Mouse (Mus musculus): Measurements from ENCODE around the gene Arrdc5.

Gene Arrdc5

DNA sequence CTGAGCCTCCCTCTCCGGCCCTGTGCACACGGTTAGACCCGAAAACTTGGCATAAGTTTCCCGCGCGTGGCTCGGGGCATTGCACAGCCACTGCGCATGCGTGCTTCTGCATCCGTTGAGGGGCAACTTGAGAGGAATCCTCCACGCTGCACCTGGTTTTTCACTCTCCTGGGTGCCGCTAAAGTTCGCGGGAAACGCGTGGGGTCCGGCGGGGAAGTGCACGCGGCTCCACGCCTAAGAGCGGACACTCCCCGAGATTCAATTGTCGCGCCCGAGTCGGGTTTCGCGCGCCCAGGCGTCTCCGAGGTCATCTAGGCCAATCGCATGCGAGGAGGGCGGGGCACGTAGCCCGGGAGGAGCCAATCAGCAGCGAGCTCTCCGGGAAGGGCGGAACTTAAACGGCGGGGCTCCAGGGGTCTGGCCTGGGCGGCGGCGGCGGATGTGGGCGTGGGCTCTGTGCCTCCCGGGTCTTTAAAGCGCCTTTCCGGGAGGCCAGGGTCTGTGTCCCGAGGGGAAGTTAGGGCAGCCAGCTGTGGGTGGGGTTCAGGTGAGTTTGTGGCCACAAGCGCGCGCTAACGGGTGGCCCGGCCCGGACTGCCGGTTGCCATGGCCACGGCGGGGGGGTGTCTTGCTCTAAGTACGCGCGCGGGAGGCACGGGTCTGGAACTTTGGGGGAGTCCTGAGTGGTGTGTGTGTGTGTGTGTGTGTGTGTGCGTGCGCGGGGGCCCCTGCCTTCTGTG is 3.9 kb upstream of the Arrdc5 start:
- in situ Hi-C loops (cut with MseI, MboI) = no loop called here

GRCm38 (mm10) chr17:56303160-56303846 is 3.2 kb upstream of the Arrdc5 start, which contains the start of gene Uhrf1:
Uhrf1 (plus strand) TSS chr17:56303321.
- in situ Hi-C loops (cut with MseI, MboI) = no loop called here

- in situ Hi-C loops (cut with MseI, MboI) = no loop called here
Observed at GRCm38 (mm10) chr17:56302363-56302996, 2.4 kb upstream of the Arrdc5 start.

DNA sequence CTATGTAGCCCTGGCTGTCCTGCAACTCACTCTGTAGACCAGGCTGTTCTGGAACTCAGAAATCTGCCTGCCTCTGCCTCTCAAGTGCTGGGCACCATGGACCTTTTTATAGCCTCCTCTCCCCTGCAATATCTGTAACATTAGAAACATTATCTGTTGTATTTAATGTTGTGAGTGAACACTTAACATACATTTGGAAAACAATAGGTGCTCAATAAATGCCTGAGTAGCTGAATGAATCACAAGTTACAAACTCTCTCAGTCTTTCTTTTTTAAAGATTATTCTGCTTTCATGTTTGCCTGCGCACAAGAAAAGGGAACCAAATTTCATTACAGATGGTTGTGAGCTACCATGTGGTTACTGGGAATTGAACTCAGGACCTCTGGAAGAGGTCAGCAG is 1.8 kb downstream of the Arrdc5 start:
- in situ Hi-C loops (cut with MseI, MboI) = no loop called here

DNA sequence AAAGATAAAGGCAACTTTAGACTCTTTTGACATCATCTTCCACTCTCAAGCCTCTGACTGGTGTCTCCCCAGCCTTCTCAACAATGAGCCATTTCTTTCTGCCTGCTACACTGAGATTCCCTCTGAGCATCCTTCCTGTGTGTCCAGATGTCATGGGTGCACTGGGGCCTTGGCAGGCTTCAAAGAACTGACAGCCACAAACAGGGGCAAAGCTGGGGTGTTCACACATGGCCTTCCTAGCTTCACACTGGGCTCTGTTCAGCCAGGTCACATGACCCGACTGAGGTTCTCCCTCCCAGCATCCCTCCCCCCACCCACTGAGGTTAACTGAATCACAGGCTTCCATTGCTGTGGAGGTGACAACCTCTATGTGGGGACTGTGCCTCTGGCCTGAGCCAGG is 3.9 kb downstream of the Arrdc5 start:
- in situ Hi-C loops (cut with MseI, MboI) = no loop called here

GRCm38 (mm10) chr17:56294241-56294640 is 5.8 kb downstream of the Arrdc5 start:
- in situ Hi-C loops (cut with MseI, MboI) = no loop called here

GRCm38 (mm10) chr17:56293291-56293690 is 6.8 kb downstream of the Arrdc5 start:
- in situ Hi-C loops (cut with MseI, MboI) = no loop called here

GRCm38 (mm10) chr17:56292531-56293222 is 7.4 kb downstream of the Arrdc5 start, which contains the start of gene Plin3:
Plin3 (minus strand) TSS chr17:56292873.
- in situ Hi-C loops (cut with MseI, MboI) = no loop called here

GRCm38 (mm10) chr17:56291826-56292475 is 8.1 kb downstream of the Arrdc5 start:
- in situ Hi-C loops (cut with MseI, MboI) = no loop called here

- in situ Hi-C loops (cut with MseI, MboI) = no loop called here
Observed at GRCm38 (mm10) chr17:56291171-56291511, 8.9 kb downstream of the Arrdc5 start.

DNA sequence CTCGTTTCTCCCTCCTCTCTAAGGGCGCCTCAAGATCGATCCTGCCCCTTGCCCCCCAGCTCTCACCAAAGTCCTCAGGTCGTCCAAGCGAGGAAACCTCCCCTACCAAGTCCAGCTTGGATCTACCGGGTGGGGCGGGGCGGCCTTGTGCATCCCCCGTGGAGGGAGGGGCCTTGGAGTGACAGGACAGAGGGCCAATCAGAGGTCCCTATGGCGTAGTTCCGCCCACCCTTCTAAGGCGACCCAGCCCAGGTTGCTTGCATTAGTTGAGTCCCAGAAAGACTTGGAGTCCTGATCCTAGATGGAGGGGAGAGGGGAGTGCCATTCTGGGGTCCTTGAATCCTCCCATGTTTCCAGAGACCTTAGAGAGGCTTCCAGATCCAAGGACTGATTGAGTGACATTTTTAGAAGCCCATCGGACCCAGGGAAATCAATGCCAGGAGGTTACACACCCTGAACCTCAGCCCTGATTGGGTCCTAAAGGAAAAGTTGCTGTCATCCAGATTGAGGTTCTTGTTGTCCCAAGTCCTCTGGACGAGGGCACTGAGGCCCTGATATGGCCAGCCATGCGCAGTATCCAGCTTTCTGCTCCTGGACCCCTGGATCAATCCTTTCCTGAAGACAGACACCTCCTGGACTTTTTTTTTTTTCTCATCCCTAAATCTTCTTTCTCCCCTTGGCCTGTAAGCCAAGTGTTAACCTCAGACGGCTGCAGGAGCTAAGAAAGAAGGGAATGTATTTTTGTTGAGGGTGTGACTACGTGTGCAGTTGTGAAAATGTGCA is 9.5 kb downstream of the Arrdc5 start:
- in situ Hi-C loops (cut with MseI, MboI) = no loop called here

DNA sequence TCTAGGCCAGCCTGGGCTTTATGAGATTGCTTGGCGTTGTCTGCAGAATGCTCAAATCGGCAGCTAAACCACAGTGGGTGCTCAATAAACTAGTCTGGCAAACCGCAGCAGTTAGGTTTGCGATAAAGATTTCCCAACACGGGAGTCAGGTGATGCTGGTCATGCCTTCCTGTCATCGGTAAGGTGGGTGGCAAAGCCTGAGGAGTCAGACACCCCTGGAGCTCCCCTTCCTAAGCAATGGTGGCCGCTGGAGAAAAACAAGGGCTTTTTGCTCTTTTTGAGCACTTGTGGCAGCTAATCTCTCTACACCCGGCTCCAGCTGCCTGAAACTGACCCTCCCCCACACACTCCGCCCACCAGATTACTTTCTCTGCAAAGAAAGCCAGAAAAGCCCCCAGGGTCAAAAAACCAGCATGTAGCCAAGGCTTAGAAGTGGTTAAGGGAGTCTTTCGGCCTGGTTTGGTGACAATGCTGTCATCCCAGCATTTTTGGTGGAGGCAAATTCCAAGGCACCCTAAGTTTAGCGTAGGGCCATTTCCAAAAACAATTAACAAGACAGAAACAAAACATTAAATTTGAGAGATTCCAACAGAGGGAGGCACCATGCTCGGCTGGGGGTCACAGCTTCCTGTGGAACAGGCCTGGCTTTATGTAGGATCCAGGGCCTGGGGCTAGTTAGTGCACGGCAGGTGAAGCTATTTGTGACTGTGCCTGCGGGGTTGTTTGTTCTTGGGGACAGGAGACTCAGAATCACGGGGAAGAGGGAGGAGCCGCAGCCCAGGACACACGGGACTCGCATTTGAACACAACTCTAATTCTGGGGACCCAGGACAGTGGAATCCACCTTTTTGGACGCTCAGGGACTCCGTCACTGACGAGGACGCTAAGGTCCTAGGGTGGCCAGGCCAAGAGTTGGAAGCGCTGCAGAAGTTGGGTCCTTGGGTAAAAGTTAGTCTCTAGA is 10.4 kb downstream of the Arrdc5 start:
- in situ Hi-C loops (cut with MseI, MboI) = no loop called here

GRCm38 (mm10) chr17:56288866-56289265 is 11.2 kb downstream of the Arrdc5 start:
- in situ Hi-C loops (cut with MseI, MboI) = no loop called here

DNA sequence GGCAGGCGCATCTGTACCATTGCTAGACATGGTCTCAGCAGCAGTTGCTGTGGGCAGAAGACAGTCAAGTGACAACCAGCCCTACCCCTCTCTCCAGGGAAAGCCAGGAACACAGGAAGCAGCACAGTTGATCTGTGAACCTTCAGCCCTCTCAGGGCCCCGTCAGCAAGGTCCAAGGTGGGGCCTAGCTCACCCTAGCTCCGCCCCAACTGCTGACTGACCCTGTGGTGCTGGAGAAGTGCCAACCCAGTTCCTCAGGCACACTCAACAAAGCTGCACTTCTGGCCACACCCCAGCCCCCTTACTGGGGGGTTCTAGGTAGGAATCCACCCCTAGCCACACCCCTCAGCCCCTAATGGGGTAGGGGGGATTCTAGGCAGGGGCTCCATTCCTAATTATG is 12.3 kb downstream of the Arrdc5 start:
- in situ Hi-C loops (cut with MseI, MboI) = no loop called here

DNA sequence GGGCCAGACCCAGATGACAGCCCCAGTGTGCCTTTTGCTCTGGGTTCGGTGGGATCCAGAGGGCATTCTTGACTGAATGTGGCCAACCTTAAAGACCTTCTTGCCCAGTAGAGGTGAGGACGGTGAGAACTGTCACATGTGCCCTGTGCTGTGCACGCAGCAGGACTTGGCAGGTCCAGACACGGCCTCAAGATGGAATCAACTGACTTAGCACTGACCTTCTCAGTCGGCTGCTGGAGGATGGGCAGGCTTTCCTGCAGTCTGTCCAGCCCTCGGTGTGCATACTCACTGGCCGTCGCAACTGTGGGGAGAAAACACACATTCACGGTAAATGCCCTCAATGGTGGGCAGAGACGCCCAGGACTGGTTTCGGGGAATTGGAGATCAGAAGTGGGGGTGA is 14.1 kb downstream of the Arrdc5 start:
- in situ Hi-C loops (cut with MseI, MboI) = no loop called here

GRCm38 (mm10) chr17:56283316-56283715 is 16.8 kb downstream of the Arrdc5 start:
- in situ Hi-C loops (cut with MseI, MboI) = no loop called here

- in situ Hi-C loops (cut with MseI, MboI) = no loop called here
Observed at GRCm38 (mm10) chr17:56282802-56283201, 17.3 kb downstream of the Arrdc5 start.

DNA sequence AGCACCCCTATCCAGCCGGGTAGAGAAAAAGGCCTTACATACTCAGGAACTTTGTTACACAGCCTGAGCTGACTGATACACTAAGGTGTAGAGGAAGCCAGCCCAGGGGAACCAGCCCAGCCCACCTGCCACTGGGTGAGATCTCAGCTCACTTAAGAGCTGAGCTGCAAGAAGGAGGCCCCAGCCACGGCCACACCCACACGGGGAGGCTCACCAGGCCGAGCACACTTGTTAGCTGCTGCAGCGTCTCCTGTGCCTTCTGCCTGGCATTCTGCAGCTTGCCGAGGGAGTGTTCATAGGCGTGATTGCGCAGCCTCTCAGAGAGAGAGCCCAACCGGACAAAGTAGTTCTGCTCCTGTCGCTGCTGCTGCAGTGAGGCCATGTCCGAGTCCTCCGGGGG is 18.9 kb downstream of the Arrdc5 start:
- in situ Hi-C loops (cut with MseI, MboI) = no loop called here

GRCm38 (mm10) chr17:56279481-56280155 is 20.5 kb downstream of the Arrdc5 start:
- in situ Hi-C loops (cut with MseI, MboI) = no loop called here

All from mouse trophoblast stem cell (cell line).